24 mouse cellular contexts compared by ENCODE assay signal in genomic region chr14:93725798-93726197, GRCm38 (mm10).
DNase-seq lines count a peak whose midpoint lies in the region; ATAC-seq and TF ChIP-seq lines count a peak whose summit lies in the region.
"Had no signal": no experiment of that assay in that cellular context is flagged by ENCODE, and none has a peak within 500 bp of the region (broad histone marks: within the 10 kb centered on the region; RNA-seq: fewer than 3 reads in every experiment).

No protein-coding gene starts in this region.

- H3K79me2 ChIP-seq in MEL (ENCODE audit: control insufficient read depth, insufficient read depth, low read length, poor library complexity): no peaks in the 10 kb centered on the region

- no peaks in the 10 kb centered on the region for H3K4me1 ChIP-seq in lung, embryonic 14.5 days (ENCODE audit: insufficient read depth)
- H3K4me1 ChIP-seq in MEL (ENCODE audit: control insufficient read depth in 1 of 2, insufficient read depth in 2 of 2, low read length in 2 of 2): no peaks in the 10 kb centered on the region
- H3K4me1 ChIP-seq: embryonic facial prominence, embryonic 10.5 days; embryonic facial prominence, embryonic 12.5 days; forebrain, embryonic 13.5 days; forebrain, embryonic 15.5 days had no signal

- no peak for TF ChIP-seq CTCF in lung, embryonic 14.5 days (IDR thresholded peaks at IDR 0.05; ENCODE audit: low read depth)
- no peak for TF ChIP-seq CTCF in MEL (IDR thresholded peaks at IDR 0.05 in 2 of 3, conservative IDR thresholded peaks at IDR 0.05 in 1 of 3; ENCODE audit: control insufficient read depth in 1 of 3, insufficient read depth in 1 of 3, low read depth in 2 of 3, low read length in 3 of 3, poor library complexity in 1 of 3, severe bottlenecking in 1 of 3)

- H3K4me3 ChIP-seq in lung, embryonic 14.5 days (ENCODE audit: low read depth, low read length): no peak overlapping the region
- H3K4me3 ChIP-seq in MEL (ENCODE audit: control insufficient read depth in 1 of 2, insufficient read depth in 1 of 2, low read depth in 2 of 2, low read length in 2 of 2): no peak overlapping the region
- H3K4me3 ChIP-seq: embryonic facial prominence, embryonic 10.5 days; embryonic facial prominence, embryonic 12.5 days; forebrain, embryonic 13.5 days; forebrain, embryonic 15.5 days had no signal

- H3K36me3 ChIP-seq in lung, embryonic 14.5 days (ENCODE audit: insufficient read depth): no peaks in the 10 kb centered on the region
- H3K36me3 ChIP-seq in MEL (ENCODE audit: control insufficient read depth in 1 of 2, insufficient read depth in 2 of 2, low read length in 2 of 2): no peaks in the 10 kb centered on the region
- H3K36me3 ChIP-seq: embryonic facial prominence, embryonic 10.5 days; embryonic facial prominence, embryonic 12.5 days; forebrain, embryonic 15.5 days; G1E had no signal

- DNase-seq in cerebellum, adult 9-10 months: peak; percentile 32
- DNase-seq in cerebellum, postnatal 14 days: peak; percentile 27 to 54
- DNase-seq in cerebellum, adult 8-10 months: no peak
- peak; percentile 9 for DNase-seq in lung, embryonic 14.5 days
- DNase-seq in lung, adult 18-20 months: no peak
- DNase-seq in MEL (ENCODE audit: low read depth, low spot score): peak; percentile 6
- DNase-seq in gastrocnemius, postnatal 25 days: no peak
- DNase-seq: adrenal gland, adult 2 months; adrenal gland, postnatal 10 days; adrenal gland, postnatal 25 days; B cell, adult 2 months; cerebellum, adult 11 months; cerebellum, adult 18-20 months; cerebellum, adult 9-11 months; cerebellum, postnatal 36 days; forebrain, postnatal 0 days had no signal

- WGBS in lung, embryonic 14.5 days: 32% methylated on average over 1 of the region's 1 CpGs

- no peak for ATAC-seq in cerebellum, adult (ENCODE audit: insufficient number of reproducible peaks, low FRiP score, low TSS enrichment)
- no peak for ATAC-seq in lung, embryonic 14.5 days (ENCODE audit: insufficient read depth)
- ATAC-seq: CD4-positive, CD25-positive, alpha-beta regulatory T cell, adult 4 months; forebrain, embryonic 13.5 days; forebrain, embryonic 15.5 days; forebrain, postnatal 0 days had no signal

- no peaks in the 10 kb centered on the region for H3K9me3 ChIP-seq in lung, embryonic 14.5 days (ENCODE audit: low read depth, low read length)
- H3K9me3 ChIP-seq in MEL (replicated peaks; ENCODE audit: insufficient read depth, low read length): no peaks in the 10 kb centered on the region
- H3K9me3 ChIP-seq: embryonic facial prominence, embryonic 10.5 days; embryonic facial prominence, embryonic 12.5 days; forebrain, embryonic 13.5 days; forebrain, embryonic 15.5 days had no signal

- no peak overlapping the region for H3K4me2 ChIP-seq in lung, embryonic 14.5 days
- H3K4me2 ChIP-seq: embryonic facial prominence, embryonic 12.5 days; forebrain, embryonic 13.5 days; forebrain, embryonic 15.5 days had no signal

- no peak for TF ChIP-seq RAD21 in MEL (IDR thresholded peaks at IDR 0.05; ENCODE audit: low read depth, low read length)

- H3K27me3 ChIP-seq in lung, embryonic 14.5 days (ENCODE audit: insufficient read depth, low read length): no peaks in the 10 kb centered on the region
- H3K27me3 ChIP-seq in MEL (ENCODE audit: control insufficient read depth in 1 of 2, insufficient read depth in 2 of 2, low read length in 2 of 2): no peaks in the 10 kb centered on the region
- H3K27me3 ChIP-seq: CH12.LX; embryonic facial prominence, embryonic 12.5 days; forebrain, embryonic 13.5 days; forebrain, embryonic 15.5 days had no signal

- no peak overlapping the region for H3K9ac ChIP-seq in lung, embryonic 14.5 days
- H3K9ac ChIP-seq in MEL (ENCODE audit: control insufficient read depth, low read depth, low read length, poor library complexity, severe bottlenecking): no peak overlapping the region
- H3K9ac ChIP-seq: embryonic facial prominence, embryonic 12.5 days; forebrain, embryonic 13.5 days; forebrain, embryonic 15.5 days; forebrain, postnatal 0 days had no signal

- no peak overlapping the region for H3K27ac ChIP-seq in lung, embryonic 14.5 days (ENCODE audit: low read depth)
- H3K27ac ChIP-seq in MEL (ENCODE audit: control insufficient read depth, low read depth, low read length): no peak overlapping the region
- H3K27ac ChIP-seq: embryonic facial prominence, embryonic 10.5 days; embryonic facial prominence, embryonic 12.5 days; forebrain, embryonic 13.5 days; forebrain, embryonic 15.5 days had no signal

- TF ChIP-seq EP300 in MEL (IDR thresholded peaks at IDR 0.05; ENCODE audit: low read depth in 1 of 2, low read length in 2 of 2): no peak

- no peak for TF ChIP-seq POLR2A in MEL (IDR thresholded peaks at IDR 0.05; ENCODE audit: control insufficient read depth in 1 of 2, insufficient read depth in 1 of 2, low read depth in 1 of 2, low read length in 2 of 2, poor library complexity in 1 of 2)

TF ChIP-seq in MEL, 35 proteins besides CTCF, POLR2A, EP300 and RAD21:
- TF ChIP-seq SIN3A (IDR thresholded peaks at IDR 0.05; ENCODE audit: low read length): no peak
- no peak for TF ChIP-seq MYB (IDR thresholded peaks at IDR 0.05; ENCODE audit: low read depth, low read length)
- TF ChIP-seq GABPA (IDR thresholded peaks at IDR 0.05; ENCODE audit: low read depth, low read length): no peak
- TF ChIP-seq MAZ (IDR thresholded peaks at IDR 0.05; ENCODE audit: low read depth, low read length): no peak
- no peak for TF ChIP-seq UBTF (IDR thresholded peaks at IDR 0.05; ENCODE audit: borderline replicate concordance, insufficient read depth, low read depth, low read length)
- TF ChIP-seq E2F4 (IDR thresholded peaks at IDR 0.05; ENCODE audit: borderline replicate concordance, low read depth, low read length): no peak
- TF ChIP-seq TAL1 (IDR thresholded peaks at IDR 0.05; ENCODE audit: low read length): no peak
- no peak for TF ChIP-seq USF2 (IDR thresholded peaks at IDR 0.05; ENCODE audit: borderline replicate concordance in 1 of 2, insufficient read depth in 1 of 2, low read depth in 1 of 2, low read length in 2 of 2)

Comparison
In these comparisons a context has a peak if more than half of its experiments do, and no peak if none do; other contexts are left out.
1. DNase-seq: peak in cerebellum, adult 9-10 months (single experiment), cerebellum, postnatal 14 days (2 of 2), lung, embryonic 14.5 days (single experiment) and MEL (single experiment); none in cerebellum, adult 8-10 months (single experiment), lung, adult 18-20 months (0 of 2) and gastrocnemius, postnatal 25 days (single experiment).